Mouse (Mus musculus) liver, adult 2 months (tissue): Measurements from ENCODE around the gene Dbi. TPM values are rescaled to one million over a fixed set of nuclear protein-coding genes. Genes with fewer than 3 reads are reported as not detected.

Experiments
- DNase-seq: peaks from one replicate; pipeline ENCODE4 v3.0.0-alpha.2; 2011; ENCODE audit warnings: low read depth, low spot score; ENCODE audit errors: extremely low read depth
- H3K27ac ChIP-seq: fragments of 200-500 bp; replicated peaks from 2 replicates; pipeline ENCODE4 v1.5.1; 2012; ENCODE audit warnings: low read depth, mild to moderate bottlenecking, control low read depth, inconsistent platforms, low read length; ENCODE audit not compliant: insufficient read depth
- H3K27me3 ChIP-seq: fragments of 200-500 bp; 2 replicates; pipeline ENCODE4 v1.6.1; 2012; ENCODE audit warnings: mild to moderate bottlenecking, moderate library complexity, low read length, inconsistent platforms; ENCODE audit not compliant: control insufficient read depth, insufficient read depth
- H3K36me3 ChIP-seq: fragments of 200-500 bp; 2 replicates; pipeline ENCODE4 v1.6.1; 2012; ENCODE audit warnings: low read length, inconsistent platforms; ENCODE audit not compliant: control insufficient read depth, insufficient read depth
- H3K4me1 ChIP-seq: fragments of 200-500 bp; 2 replicates; pipeline ENCODE4 v1.6.1; 2011; ENCODE audit warnings: low read length; ENCODE audit not compliant: control insufficient read depth, insufficient read depth
- H3K4me3 ChIP-seq: fragments of 200-500 bp; 2 replicates; pipeline ENCODE4 v1.5.1; 2011; ENCODE audit warnings: low read depth, mild to moderate bottlenecking, control low read depth, low read length, moderate library complexity; ENCODE audit not compliant: insufficient read depth
- H3K79me2 ChIP-seq: fragments of 200-500 bp; 2 replicates; pipeline ENCODE4 v1.6.1; 2012; ENCODE audit warnings: inconsistent platforms, mild to moderate bottlenecking, low read length, moderate library complexity; ENCODE audit not compliant: control insufficient read depth, insufficient read depth
- H3K9ac ChIP-seq: fragments of 200-500 bp; 2 replicates; pipeline ENCODE4 v1.6.1; 2012; ENCODE audit warnings: low read depth, mild to moderate bottlenecking, control low read depth, inconsistent platforms, low read length
- CTCF ChIP-seq: fragments of 200-500 bp; IDR thresholded peaks from 2 replicates; pipeline ENCODE4 v1.5.1; 2011; ENCODE audit warnings: low read depth, low read length, control low read depth
- POLR2A ChIP-seq: fragments of 200-500 bp; IDR thresholded peaks from 2 replicates; pipeline ENCODE4 v1.6.1; 2011; ENCODE audit warnings: low read length, control low read depth; ENCODE audit not compliant: insufficient read depth; ENCODE audit errors: extremely low read depth
- WGBS: fragments of 180-500 bp; shearing (Covaris S2); methylation state at CpG from one replicate; pipeline ENCODE4 v1.1.7; 2018; 5-methylcytosine and 5-hydroxymethylcytosine counted together
- polyA plus RNA-seq: library from polyadenylated mRNA; depleted of rRNA; stranded (reverse); fragments of >200 nt; gene quantifications from 2 replicates; pipeline ENCODE4 v1.2.3, GENCODE M21; 2012
- total RNA-seq: library from RNA; depleted of rRNA; stranded (reverse); fragments of >200 nt; gene quantifications from 2 replicates; pipeline ENCODE4 v1.2.3, GENCODE M21; 2014

Gene Dbi
- total and polyA plus RNA-seq, 2 experiments = 1,632 to 1,850 TPM

- TF ChIP-seq POLR2A (no peak), CTCF (no peak)
Observed at GRCm38 (mm10) chr1:120085696-120086095, 35.2 kb downstream of the Dbi start.

GRCm38 (mm10) chr1:120083921-120084517 is 36.9 kb downstream of the Dbi start:
- no peak for DNase-seq
- Histone ChIP-seq H3K4me3 (no peak overlapping the region), H3K9ac (no peak overlapping the region), H3K4me1 (no peaks in the 10 kb centered on the region), H3K27ac (no peak overlapping the region), H3K36me3 (no peaks in the 10 kb centered on the region), H3K27me3 (no peaks in the 10 kb centered on the region), H3K79me2 (no peaks in the 10 kb centered on the region)
- WGBS = 80% methylated on average over 5 of the region's 5 CpGs
- no peak for TF ChIP-seq POLR2A
- no peak for TF ChIP-seq CTCF

More at GRCm38 (mm10) chr1:120085696-120086095, 35.2 kb downstream of the Dbi start:
- H3K4me1 ChIP-seq = no peaks in the 10 kb centered on the region
- no peak overlapping the region for H3K9ac ChIP-seq
- no peaks in the 10 kb centered on the region for H3K36me3 ChIP-seq
- DNase-seq = no peak
- no peak overlapping the region for H3K4me3 ChIP-seq
- no peak overlapping the region for H3K27ac ChIP-seq
- H3K27me3 ChIP-seq = no peaks in the 10 kb centered on the region
- WGBS = 86% methylated on average over 3 of the region's 3 CpGs
- no peaks in the 10 kb centered on the region for H3K79me2 ChIP-seq

GRCm38 (mm10) chr1:120082957-120083585 is 37.8 kb downstream of the Dbi start:
- no peak overlapping the region for H3K9ac ChIP-seq
- WGBS = 22% methylated on average over 7 of the region's 7 CpGs

GRCm38 (mm10) chr1:120080632-120081031 is 40.2 kb downstream of the Dbi start:
- TF ChIP-seq CTCF (no peak), POLR2A (no peak)

More at GRCm38 (mm10) chr1:120082957-120083585, 37.8 kb downstream of the Dbi start:
- no peak overlapping the region for H3K4me3 ChIP-seq
- TF ChIP-seq POLR2A = no peak
- TF ChIP-seq CTCF = no peak
- H3K79me2 ChIP-seq = no peaks in the 10 kb centered on the region
- H3K36me3 ChIP-seq = no peaks in the 10 kb centered on the region
- DNase-seq = no peak
- no peaks in the 10 kb centered on the region for H3K4me1 ChIP-seq
- no peaks in the 10 kb centered on the region for H3K27me3 ChIP-seq
- H3K27ac ChIP-seq = no peak overlapping the region

GRCm38 (mm10) chr1:120077746-120078410 is 43.0 kb downstream of the Dbi start:
- DNase-seq = no peak
- 63% methylated on average over 9 of the region's 9 CpGs for WGBS
- Histone ChIP-seq H3K36me3 (no peaks in the 10 kb centered on the region), H3K4me1 (peaks cover 7% of the 10 kb centered on the region), H3K27ac (no peak overlapping the region), H3K4me3 (no peak overlapping the region), H3K79me2 (no peaks in the 10 kb centered on the region), H3K27me3 (no peaks in the 10 kb centered on the region), H3K9ac (no peak overlapping the region)
- TF ChIP-seq POLR2A = no peak
- TF ChIP-seq CTCF = no peak

More at GRCm38 (mm10) chr1:120080632-120081031, 40.2 kb downstream of the Dbi start:
- H3K4me1 ChIP-seq = no peaks in the 10 kb centered on the region
- H3K4me3 ChIP-seq = no peak overlapping the region
- H3K36me3 ChIP-seq = no peaks in the 10 kb centered on the region
- 92% methylated on average over 1 of the region's 1 CpGs for WGBS
- DNase-seq = no peak
- no peak overlapping the region for H3K27ac ChIP-seq
- H3K27me3 ChIP-seq = no peaks in the 10 kb centered on the region
- no peak overlapping the region for H3K9ac ChIP-seq
- H3K79me2 ChIP-seq = no peaks in the 10 kb centered on the region
